Mouse (Mus musculus): Measurements from ENCODE around the gene H6pd.
"Not testable (repeated sequence)": the region's sequence is repeated elsewhere in the genome, so short reads cannot be mapped to it uniquely, and the experiment has no call there.

The H6pd gene

DNA sequence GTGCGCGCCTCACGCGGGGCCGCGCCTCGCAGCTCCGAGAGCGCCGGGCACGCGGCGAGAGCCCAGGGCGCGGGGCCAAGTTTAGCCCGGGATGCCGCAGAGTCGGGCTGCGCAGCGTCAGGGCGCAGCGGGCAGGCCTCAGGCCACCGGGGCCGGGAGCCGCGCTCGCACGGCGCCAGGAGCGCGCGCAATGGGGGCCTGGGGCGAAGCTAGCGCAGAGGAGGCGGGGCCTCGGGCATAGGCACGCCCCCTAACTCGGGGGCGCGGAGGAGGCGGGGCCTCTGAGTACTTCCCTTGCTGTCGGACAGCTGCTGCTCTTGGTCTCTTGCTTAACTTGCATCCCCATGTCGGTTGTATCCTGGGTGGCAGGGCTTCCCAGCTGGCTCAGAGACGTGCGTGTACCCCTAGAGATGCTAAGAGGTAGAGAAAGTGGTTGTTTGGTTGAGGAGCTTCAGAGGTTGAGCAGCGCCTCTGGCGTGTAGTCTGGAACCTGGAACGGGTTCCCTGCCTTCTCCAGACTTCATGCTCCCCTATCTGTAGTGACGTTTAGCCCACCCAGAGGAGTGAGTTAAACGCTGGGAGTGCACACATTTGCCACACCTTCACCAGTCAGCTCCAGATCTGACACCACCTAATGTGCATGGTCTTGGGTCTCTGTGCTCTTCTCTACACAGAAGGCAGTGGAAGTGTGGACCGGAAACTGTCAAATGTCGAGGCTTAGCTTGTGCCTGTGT, at the start of gene H6pd:
H6pd (minus strand) TSS at position 171 of the 734 bp plus-strand sequence.
- DNase-seq (ENCODE audit: low spot score): peak; percentile 64

GRCm38 (mm10) chr4:150057722-150058121, 48.9 kb upstream of the H6pd start:
- no peak for DNase-seq (ENCODE audit: low spot score)

DNA sequence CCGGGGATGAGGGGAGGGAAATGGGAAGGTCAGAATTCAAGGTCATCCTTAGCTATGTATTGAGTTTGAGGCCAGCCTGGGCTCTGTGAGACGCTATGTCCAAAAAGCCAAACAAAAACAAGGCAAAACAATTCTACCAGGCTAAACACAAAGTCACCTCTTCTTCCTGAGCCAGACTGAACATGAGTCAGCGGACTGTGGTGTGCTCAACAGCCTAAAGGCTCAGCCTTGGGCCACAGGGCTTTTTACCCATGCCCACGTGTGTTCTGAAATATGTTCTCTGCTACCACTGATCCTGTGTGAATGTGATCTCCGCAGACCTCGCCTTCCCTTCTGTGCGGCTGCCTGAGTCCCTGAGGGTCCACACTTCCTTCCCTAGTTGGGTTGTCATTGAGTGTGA, 47.3 kb upstream of the H6pd start:
- no peak for DNase-seq (ENCODE audit: low spot score)

DNA sequence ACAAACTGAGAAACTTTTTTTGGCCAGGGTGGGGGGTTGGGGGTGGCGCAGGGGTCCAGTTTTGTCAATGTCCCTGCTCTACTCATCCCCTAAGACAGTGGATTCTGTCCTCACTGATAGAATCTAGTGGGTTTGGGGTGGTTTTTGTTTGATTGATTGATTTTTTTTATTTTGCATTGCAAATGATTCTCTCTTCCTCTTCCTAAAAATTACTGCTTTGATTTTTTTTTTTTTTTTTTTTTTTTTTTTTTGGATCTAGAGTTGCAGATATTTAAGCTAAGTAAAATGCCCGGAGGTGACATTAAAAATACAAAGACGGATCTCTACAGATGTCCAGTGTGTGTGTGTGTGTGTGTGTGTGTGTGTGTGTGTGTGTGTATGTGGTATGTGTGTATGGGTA, 43.6 kb upstream of the H6pd start:
- no peak for DNase-seq (ENCODE audit: low spot score)

GRCm38 (mm10) chr4:150051514-150051913, 42.7 kb upstream of the H6pd start:
- DNase-seq (ENCODE audit: low spot score): no peak

DNA sequence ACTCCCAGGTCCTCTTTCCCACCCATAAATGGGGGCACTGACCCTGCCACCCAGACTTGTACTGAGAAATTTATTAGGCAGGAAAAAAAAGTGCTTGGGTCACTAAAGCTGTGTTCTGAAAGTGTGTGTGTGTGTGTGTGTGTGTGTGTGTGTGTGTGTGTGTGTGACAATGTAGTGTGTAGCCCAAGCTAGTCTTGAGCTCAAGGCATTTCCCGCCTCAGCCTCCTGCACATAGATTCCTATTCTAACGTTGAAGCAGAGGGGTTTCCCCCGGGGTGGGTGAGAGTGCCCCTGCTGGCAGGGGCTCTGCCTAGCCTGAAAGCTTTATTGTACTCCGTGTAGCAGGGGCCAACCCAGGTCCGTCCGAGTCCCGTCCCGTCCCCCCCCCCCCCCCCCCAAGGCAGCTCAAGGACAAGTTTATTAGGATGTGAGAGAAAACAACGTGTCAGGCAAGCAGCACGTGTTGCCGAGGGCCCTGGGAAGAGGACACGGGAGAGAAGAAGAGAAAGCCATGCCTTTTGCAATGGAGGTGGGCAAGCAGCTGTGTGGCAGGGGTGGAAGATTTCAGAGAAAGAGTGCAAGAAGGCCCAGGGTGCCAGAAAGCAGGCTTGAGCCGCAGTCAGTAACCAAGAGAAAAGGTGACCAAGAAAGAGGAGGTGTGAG, 40.9 kb upstream of the H6pd start:
- DNase-seq (ENCODE audit: low spot score): no peak

DNA sequence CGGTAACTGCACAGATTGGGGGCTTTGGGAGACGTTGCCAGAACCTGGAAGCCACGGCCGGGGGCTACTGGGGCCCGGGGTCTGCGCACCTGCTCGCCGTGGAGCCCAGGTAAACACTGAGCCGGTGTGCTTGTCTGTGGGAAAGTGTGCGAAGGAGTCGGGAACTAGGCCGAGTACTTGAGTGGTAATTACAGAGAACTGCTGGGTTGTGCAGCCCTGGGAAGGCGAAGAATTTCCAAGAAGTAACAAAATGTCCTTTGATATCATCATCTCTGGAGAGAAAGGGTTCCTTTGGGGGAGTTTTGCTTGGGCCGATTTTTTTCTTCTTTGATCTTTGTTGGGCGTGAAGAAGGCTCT, 40.3 kb upstream of the H6pd start:
- no peak for DNase-seq (ENCODE audit: low spot score)

DNA sequence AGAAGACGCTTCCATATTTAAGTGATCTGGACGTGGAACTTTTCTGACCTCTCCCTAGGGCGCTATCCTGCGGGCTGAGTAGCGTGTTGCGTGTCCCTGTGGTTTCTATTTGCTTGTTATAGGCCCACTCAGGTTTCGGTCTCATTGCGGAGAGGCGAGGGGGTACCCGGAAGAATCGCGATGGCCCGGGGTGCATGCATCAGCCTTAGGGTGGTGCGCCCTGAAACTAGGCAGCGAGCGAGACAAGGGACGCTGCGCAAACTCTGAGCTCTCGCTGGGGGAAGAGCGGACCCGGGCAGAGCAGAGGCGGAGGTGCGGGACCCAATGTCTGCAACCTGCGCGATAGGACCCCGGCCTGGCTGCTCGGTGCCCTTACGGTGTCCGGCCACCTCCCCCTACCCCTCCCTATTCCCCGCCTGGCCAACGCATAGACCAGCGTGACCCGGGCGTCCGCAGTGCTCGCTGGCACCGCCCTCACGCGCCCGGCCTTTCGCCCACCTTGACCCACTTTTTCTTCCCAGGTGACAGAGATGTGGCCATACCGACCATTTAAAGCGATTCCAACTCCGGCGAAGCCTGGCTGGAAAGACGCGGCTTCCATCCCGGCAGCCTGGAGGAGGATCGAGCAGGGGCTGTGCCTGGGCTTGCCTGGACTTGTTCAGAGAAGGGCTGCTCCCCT, 39.8 kb upstream of the H6pd start:
- no peak for DNase-seq (ENCODE audit: low spot score)

DNA sequence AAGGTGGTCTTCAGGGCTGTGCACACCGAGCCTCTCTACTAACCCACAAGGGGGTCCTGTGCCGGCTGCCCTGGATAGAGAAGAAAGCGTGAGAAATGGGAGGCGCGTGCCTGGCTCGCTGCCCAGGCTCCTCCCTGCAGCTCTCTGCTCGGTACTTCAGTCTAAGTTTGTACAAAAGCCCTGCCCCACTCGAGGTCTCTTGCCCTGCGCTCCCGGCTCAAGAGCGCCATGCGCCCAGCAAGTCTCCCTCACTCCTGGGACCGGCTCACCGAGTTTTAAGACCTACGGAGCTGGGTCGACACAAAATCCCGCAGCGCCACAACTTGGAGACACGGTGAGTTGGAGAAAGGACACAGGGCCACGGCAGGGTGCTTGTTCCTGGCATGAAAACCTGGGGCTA, 39.2 kb upstream of the H6pd start:
- DNase-seq (ENCODE audit: low spot score): no peak

GRCm38 (mm10) chr4:150043591-150043990, 34.8 kb upstream of the H6pd start:
- no peak for DNase-seq (ENCODE audit: low spot score)

- no peak for DNase-seq (ENCODE audit: low spot score)
Measured at GRCm38 (mm10) chr4:150041346-150042110, 32.7 kb upstream of the H6pd start.

DNA sequence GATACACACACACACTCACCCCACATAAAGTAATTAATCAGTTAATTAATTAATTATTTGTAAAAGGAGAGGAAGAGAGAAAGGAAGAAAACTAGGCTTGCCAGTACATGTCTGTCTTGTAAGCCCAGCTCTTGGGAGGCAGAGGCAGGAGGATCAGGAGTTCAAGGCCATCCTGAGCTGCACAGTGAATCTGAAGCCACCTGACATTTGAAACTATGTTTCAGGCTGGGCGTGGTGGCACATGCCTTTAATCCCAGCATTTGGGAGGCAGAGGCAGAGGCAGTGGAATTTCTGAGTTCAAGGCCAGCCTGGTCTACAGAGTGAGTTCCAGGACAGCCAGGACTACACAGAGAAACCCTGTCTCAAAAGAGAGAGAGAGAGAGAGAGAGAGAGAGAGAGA, 32.0 kb upstream of the H6pd start:
- DNase-seq (ENCODE audit: low spot score): not testable (repeated sequence)

DNA sequence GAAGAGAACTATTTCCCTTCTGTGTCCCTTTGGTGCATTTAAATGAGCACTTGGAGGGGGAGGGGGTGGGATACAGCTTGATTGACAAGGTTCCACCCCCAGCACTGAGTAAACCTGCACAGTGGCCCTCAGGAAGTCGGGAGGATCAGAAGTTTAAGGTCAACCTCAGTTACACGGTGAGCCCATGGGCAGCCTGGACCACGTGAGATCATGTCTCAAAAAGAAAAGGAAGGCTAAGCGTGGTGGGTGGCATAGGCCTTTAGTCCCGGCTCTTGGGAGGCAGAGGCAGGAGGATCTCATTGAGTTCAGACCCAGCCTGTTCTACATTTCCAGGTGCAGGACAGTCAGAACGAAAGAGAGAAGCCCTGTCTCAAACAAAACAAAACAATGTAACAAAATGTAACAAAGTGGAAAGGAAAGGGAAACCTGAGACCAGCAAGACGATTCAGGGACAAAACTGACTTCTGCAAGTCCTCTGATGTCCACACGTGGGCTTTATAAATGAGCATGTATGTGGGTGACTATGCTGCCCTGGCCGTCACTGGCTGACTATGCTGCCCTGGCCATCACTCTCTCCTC, 31.3 kb upstream of the H6pd start:
- DNase-seq (ENCODE audit: low spot score): no peak

- no peak for DNase-seq (ENCODE audit: low spot score)
Measured at GRCm38 (mm10) chr4:150038533-150038932, 29.7 kb upstream of the H6pd start.

GRCm38 (mm10) chr4:150036094-150036493, 27.3 kb upstream of the H6pd start:
- no peak for DNase-seq (ENCODE audit: low spot score)

- DNase-seq (ENCODE audit: low spot score): peak; percentile 78
Measured at GRCm38 (mm10) chr4:150035280-150035679, 26.5 kb upstream of the H6pd start.

DNA sequence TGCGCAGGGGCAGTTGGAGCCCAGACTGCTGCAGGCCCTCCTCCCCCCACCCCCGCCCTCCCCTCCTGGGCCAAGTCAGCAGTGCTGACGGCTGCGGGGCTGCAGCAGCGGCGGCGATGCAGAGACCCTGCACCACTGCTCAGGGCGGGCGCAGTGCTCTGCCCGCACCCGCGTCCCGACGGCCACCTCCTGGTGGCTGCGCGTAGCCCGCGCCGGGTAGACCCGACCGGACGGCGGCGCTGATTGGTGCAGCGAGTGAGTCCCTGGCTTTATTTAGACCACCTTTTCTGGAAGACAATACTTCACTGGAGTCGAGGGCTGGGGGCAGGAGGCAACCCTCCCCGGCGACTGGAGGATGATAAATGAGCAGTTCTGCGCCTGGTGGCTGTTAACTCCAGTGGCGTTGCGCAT, 24.4 kb upstream of the H6pd start:
- DNase-seq (ENCODE audit: low spot score): no peak

DNA sequence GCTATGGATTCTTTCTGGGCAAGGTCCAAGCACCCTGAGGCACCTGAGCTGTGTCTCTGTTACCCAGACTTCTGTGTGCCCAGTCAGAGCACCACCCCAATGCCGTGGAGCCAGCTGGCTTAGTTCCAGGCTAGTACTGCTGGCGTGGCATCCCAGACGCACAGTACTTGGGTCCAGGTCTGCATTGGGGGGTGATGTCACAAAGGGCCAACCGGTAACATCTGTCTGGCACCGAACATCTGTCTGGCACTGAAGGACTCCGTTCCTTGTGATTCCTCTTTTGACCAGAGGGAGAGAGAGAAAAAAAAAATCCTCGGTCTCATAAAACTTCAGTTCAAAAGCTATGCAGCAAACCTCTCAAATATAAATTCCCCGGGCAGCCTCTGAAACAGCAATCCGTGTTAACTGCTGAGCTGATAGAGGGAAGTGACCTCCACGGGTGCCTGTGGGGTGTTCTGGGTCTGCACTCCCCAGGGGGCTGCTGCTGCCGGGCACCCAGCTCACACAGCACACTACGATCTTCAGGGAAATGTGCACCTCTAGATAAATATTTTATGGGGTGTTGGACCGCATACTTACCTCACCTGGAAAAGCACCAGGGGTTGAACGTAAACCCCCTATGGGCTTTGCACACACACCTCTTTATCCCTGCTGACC, 22.5 kb upstream of the H6pd start:
- DNase-seq (ENCODE audit: low spot score): no peak

DNA sequence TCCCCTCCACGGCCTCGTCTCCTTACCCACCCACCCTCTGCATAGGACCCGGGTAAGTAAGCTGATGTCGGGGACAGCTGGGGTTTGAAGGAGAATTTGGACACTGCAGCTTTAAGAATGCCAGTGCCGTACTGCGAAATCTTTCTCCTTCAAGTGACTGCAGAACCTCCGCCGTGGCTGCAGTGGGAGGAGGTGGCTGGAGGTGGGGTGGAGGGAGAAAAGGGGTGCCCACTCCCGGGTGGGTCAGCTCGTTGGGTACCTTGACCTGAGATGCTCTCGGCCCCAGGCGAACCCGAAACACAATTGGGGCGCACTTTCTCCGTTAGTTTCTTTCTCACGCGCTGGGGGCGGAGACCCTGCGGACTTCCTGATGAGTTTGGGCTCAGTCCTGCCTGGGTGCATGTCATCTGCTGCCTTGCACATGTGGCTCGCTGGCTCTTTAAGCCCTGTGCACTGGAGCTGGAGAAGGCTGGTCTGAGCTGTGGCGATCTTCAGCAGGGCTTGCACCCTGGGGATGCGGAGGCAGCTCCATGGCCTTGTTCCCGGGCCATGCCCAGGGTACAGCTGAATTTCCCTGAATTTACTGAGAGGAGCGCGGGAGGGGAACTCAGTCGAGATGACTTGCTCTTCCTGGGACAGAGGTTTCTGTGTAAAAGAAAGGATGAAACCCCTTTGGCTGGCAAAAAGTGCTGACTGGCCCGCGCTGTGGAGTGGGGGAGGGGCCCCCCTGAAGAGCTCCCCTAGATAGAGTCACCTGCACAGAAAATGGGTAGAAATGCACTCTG, 21.8 kb upstream of the H6pd start:
- DNase-seq (ENCODE audit: low spot score): no peak

GRCm38 (mm10) chr4:150029885-150030284, 21.1 kb upstream of the H6pd start:
- no peak for DNase-seq (ENCODE audit: low spot score)

DNA sequence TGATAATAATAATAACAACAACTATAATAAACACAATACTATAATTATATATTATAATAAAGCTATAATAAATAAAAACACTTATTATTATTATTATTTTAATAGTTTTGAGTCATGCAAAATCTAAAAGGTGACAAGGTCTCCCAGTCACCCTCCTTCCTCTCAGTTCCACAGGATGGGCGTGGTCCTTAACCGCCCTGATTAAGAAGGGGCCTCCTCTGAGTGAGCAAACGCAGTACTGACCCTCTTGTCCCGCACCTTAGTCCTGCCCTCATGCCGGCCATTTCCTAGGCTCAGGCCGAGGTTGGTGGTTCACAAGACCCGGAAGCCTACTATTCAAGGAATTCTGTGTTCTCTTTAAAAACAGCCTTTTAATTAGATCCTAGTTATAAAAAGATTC, 14.7 kb upstream of the H6pd start:
- no peak for DNase-seq (ENCODE audit: low spot score)
